Mouse (Mus musculus) lung, adult 2 months (tissue): ENCODE data around the gene Pou5f1. TPM values are rescaled to one million over a fixed set of nuclear protein-coding genes. Genes with fewer than 3 reads are reported as not detected.

Source experiments
- DNase-seq: peaks from one replicate; pipeline ENCODE4 v3.0.0; 2022
- H3K4me1 ChIP-seq: fragments of 200-500 bp; 2 replicates; pipeline ENCODE4 v1.6.1; 2011; ENCODE audit warnings: low read length; ENCODE audit not compliant: control insufficient read depth, insufficient read depth
- H3K4me3 ChIP-seq: fragments of 200-500 bp; replicated peaks from 2 replicates; pipeline ENCODE3; 2011; ENCODE audit warnings: low read depth, mild to moderate bottlenecking, control low read depth, low read length; ENCODE audit errors: extremely low read depth
- CTCF ChIP-seq: fragments of 200-500 bp; IDR thresholded peaks from 2 replicates; pipeline ENCODE4 v1.5.1; 2011; ENCODE audit warnings: mild to moderate bottlenecking, low read length, control low read depth; ENCODE audit not compliant: insufficient read depth
- POLR2A ChIP-seq: fragments of 200-500 bp; IDR thresholded peaks from 2 replicates; pipeline ENCODE4 v1.6.1; 2011; ENCODE audit warnings: low read depth, mild to moderate bottlenecking, control low read depth, low read length, borderline replicate concordance; ENCODE audit errors: extremely low read depth
- WGBS: fragments of 180-500 bp; shearing (Covaris S2); methylation state at CpG from one replicate; pipeline ENCODE4 v1.1.7; 2018; 5-methylcytosine and 5-hydroxymethylcytosine counted together
- polyA plus RNA-seq: library from polyadenylated mRNA; depleted of rRNA; stranded (reverse); fragments of >200 nt; gene quantifications from 2 replicates; pipeline ENCODE4 v1.2.3, GENCODE M21; 2012; rRNA removed

Gene Pou5f1
- polyA plus RNA-seq, 1 experiment, result not detected

DNA sequence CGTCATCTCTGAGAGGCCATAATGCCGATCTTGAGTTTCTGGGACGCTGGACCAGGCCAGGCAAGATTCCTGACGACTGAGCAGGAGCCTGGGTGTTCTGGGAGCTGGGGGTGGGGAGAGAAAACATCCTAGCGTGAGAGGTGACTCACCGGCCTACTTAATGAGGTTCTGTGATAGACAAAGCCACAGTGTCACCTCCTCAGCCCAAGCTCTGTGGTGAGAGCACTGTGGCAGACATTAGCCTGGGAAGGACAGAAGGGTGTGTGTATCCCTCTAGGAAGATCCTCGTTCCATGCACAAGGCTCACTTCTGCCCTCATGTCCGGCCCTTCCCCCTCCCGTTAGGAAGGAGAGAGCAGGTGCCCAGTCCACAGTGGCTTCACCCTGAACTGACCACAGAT lies 51.5 kb downstream of the Pou5f1 start:
- DNase-seq, result no peak
- 62% methylated on average over 9 of the region's 9 CpGs for WGBS
- H3K4me1 ChIP-seq, result no peaks in the 10 kb centered on the region
- TF ChIP-seq CTCF (no peak), POLR2A (no peak)
- no peak overlapping the region for H3K4me3 ChIP-seq

- no peaks in the 10 kb centered on the region for H3K4me1 ChIP-seq
- WGBS, result 58% methylated on average over 8 of the region's 8 CpGs
- DNase-seq, result no peak
These were observed 52.4 kb downstream of the Pou5f1 start for GRCm38 (mm10) chr17:35558216-35558615.

More at GRCm38 (mm10) chr17:35558216-35558615, 52.4 kb downstream of the Pou5f1 start:
- H3K4me3 ChIP-seq, result no peak overlapping the region
- TF ChIP-seq CTCF, result no peak
- TF ChIP-seq POLR2A, result no peak

Other genes with a start within 250 kb of the Pou5f1 start
- 878 and 1,286 TPM in 2 replicates for gene H2-D1, start 243.3 kb upstream of the Pou5f1 start, polyA plus RNA-seq
- 0.49 and 0.71 TPM in 2 replicates for gene H2-Q1, start 185.6 kb upstream of the Pou5f1 start, polyA plus RNA-seq
- 6.4 and 6.6 TPM in 2 replicates for gene H2-Q2, start 163.8 kb upstream of the Pou5f1 start, polyA plus RNA-seq
- gene H2-Q4, start 126.4 kb upstream of the Pou5f1 start, polyA plus RNA-seq, result 152 and 267 TPM in 2 replicates
- gene H2-Q6, start 81.2 kb upstream of the Pou5f1 start, polyA plus RNA-seq, result 91.1 and 177 TPM in 2 replicates
- 211 and 441 TPM in 2 replicates for gene H2-Q7, start 66.9 kb upstream of the Pou5f1 start, polyA plus RNA-seq
- gene H2-Q10, start 35.9 kb upstream of the Pou5f1 start, polyA plus RNA-seq, result 11.4 and 12.9 TPM in 2 replicates
- 6.4 and 6.5 TPM in 2 replicates for gene Tcf19, start 10.8 kb downstream of the Pou5f1 start, polyA plus RNA-seq
- gene Cchcr1, start 11.1 kb downstream of the Pou5f1 start, polyA plus RNA-seq, result 6.5 and 8.4 TPM in 2 replicates
- gene Psors1c2, start 27.2 kb downstream of the Pou5f1 start, polyA plus RNA-seq, result 0.24 and 5.6 TPM in 2 replicates
- gene Cdsn, start 46.1 kb downstream of the Pou5f1 start, polyA plus RNA-seq, result 2.0 and 23.0 TPM in 2 replicates
- 18.0 TPM in 1 of 2 replicates, not detected in the other for gene 2300002M23Rik, start 61.4 kb downstream of the Pou5f1 start, polyA plus RNA-seq
- gene Sfta2, start 95.5 kb downstream of the Pou5f1 start, polyA plus RNA-seq, result 257 and 330 TPM in 2 replicates
- gene Gm9573, start 120.6 kb downstream of the Pou5f1 start, polyA plus RNA-seq, result not detected in 2 replicates
- gene Mucl3, start 137.7 kb downstream of the Pou5f1 start, polyA plus RNA-seq, result 0.19 and 0.24 TPM in 2 replicates
- gene Vars2, start 161.6 kb downstream of the Pou5f1 start, polyA plus RNA-seq, result 44.0 and 46.6 TPM in 2 replicates
- gene Gtf2h4, start 167.7 kb downstream of the Pou5f1 start, polyA plus RNA-seq, result 21.3 and 22.5 TPM in 2 replicates
- gene Ddr1, start 198.6 kb downstream of the Pou5f1 start, polyA plus RNA-seq, result 63.9 and 66.2 TPM in 2 replicates